ENCODE assay signal across 9 mouse cellular contexts in the genomic region with DNA sequence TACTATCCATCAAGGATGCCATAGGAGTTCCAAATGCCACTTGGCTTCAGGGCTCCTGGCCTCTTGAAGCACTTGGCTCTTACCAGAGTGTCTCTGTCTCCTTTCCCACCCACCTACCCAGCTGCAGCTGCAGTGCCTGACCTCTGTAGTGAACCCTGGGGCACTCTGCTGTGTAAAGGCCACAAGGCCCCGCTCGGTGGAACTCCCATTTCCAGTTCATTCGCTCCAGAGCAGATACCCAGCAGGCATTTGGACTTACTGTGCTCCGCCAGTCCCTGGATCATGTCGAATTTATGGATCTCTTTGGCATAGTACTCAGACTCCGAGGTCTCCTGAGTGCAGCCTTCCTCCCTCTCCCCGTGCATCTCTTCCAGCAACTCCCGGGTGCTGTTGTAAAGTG. TPM values are rescaled to one million over a fixed set of nuclear protein-coding genes. Genes with fewer than 3 reads are reported as not detected.
DNase-seq lines count a peak whose midpoint lies in the region; ATAC-seq and TF ChIP-seq lines count a peak whose summit lies in the region.
"Had no signal": no experiment of that assay in that cellular context is flagged by ENCODE, and none has a peak within 500 bp of the region (broad histone marks: within the 10 kb centered on the region; RNA-seq: fewer than 3 reads in every experiment).

No protein-coding gene starts in this region.

- H3K36me3 ChIP-seq in kidney, embryonic 14.5 days (ENCODE audit: control insufficient read depth, insufficient read depth, low read length), result no peaks in the 10 kb centered on the region
- H3K36me3 ChIP-seq in heart, embryonic 14.5 days (ENCODE audit: control insufficient read depth, insufficient read depth, low read length), result no peaks in the 10 kb centered on the region
- H3K36me3 ChIP-seq in lung, postnatal 0 days (ENCODE audit: insufficient read depth, low read length), result no peaks in the 10 kb centered on the region

- 0 out of 2 replicates have a peak, but pooled peaks cover 2% of the 10 kb centered on the region for H3K27me3 ChIP-seq in kidney, embryonic 14.5 days (ENCODE audit: control insufficient read depth, insufficient read depth, low read length)
- no peaks in the 10 kb centered on the region for H3K27me3 ChIP-seq in heart, embryonic 14.5 days (ENCODE audit: control insufficient read depth, insufficient read depth, low read length)
- no peaks in the 10 kb centered on the region for H3K27me3 ChIP-seq in lung, postnatal 0 days (replicated peaks; ENCODE audit: insufficient read depth, low read length)

- no peak for TF ChIP-seq EP300 in lung, postnatal 0 days (IDR thresholded peaks at IDR 0.05)

- H3K27ac ChIP-seq in kidney, embryonic 14.5 days (ENCODE audit: low read depth, low read length), result no peak overlapping the region
- peak overlapping the region in 1 of 2 experiments; percentile 94; a peak in 2 of 4 replicates for H3K27ac ChIP-seq in heart, embryonic 14.5 days (replicated peaks in 1 of 2; ENCODE audit: control insufficient read depth in 1 of 2, insufficient read depth in 1 of 2, low read depth in 2 of 2, low read length in 2 of 2)
- no peak overlapping the region for H3K27ac ChIP-seq in lung, postnatal 0 days (ENCODE audit: low read length)

- peak overlapping the region; percentile 62 for H3K4me3 ChIP-seq in kidney, embryonic 14.5 days (ENCODE audit: low read length)
- peak overlapping the region; percentile 51 to 72 for H3K4me3 ChIP-seq in heart, embryonic 14.5 days (ENCODE audit: control insufficient read depth in 1 of 2, insufficient read depth in 1 of 2, low read depth in 1 of 2, low read length in 2 of 2)
- peak overlapping the region; percentile 54 for H3K4me3 ChIP-seq in lung, postnatal 0 days (ENCODE audit: low read depth, low read length)
- H3K4me3 ChIP-seq: erythroblast, embryonic 14.5 days had no signal

- DNase-seq in kidney, adult 11 months, result no peak
- DNase-seq in cerebellum, adult 9-11 months, result peak; percentile 63
- peak; percentile 22 for DNase-seq in lung, postnatal 0 days (ENCODE audit: low spot score)
- no peak for DNase-seq in spleen, postnatal 4 days (ENCODE audit: low spot score in 2 of 2)

- no peaks in the 10 kb centered on the region for H3K9me3 ChIP-seq in kidney, embryonic 14.5 days (ENCODE audit: control insufficient read depth, low read length)
- no peaks in the 10 kb centered on the region for H3K9me3 ChIP-seq in heart, embryonic 14.5 days (ENCODE audit: control insufficient read depth, low read length)
- no peaks in the 10 kb centered on the region for H3K9me3 ChIP-seq in lung, postnatal 0 days (ENCODE audit: low read length)

- ATAC-seq in kidney, embryonic 14.5 days (ENCODE audit: low FRiP score, low TSS enrichment), result no peak
- ATAC-seq in heart, embryonic 14.5 days (ENCODE audit: insufficient number of reproducible peaks, insufficient read depth, low FRiP score, low read depth), result no peak
- ATAC-seq in lung, postnatal 0 days, result no peak
- no peak for ATAC-seq in inflammation-experienced regulatory T-cells, adult 6 months
- ATAC-seq in erythroid progenitor cell, adult 5-6 weeks (replicated peaks; ENCODE audit: low FRiP score, poor library complexity, severe bottlenecking), result no peak

- 6% methylated on average over 8 of the region's 8 CpGs for WGBS in kidney, embryonic 14.5 days
- WGBS in heart, embryonic 14.5 days, result 43% methylated on average over 8 of the region's 8 CpGs
- 37% methylated on average over 8 of the region's 8 CpGs for WGBS in lung, postnatal 0 days

- H3K4me2 ChIP-seq in kidney, embryonic 14.5 days (replicated peaks; ENCODE audit: low read depth, low read length), result peak overlapping the region; percentile 88
- H3K4me2 ChIP-seq in heart, embryonic 14.5 days (ENCODE audit: low read length), result peak overlapping the region; percentile 74
- peak overlapping the region; percentile 91 for H3K4me2 ChIP-seq in lung, postnatal 0 days (replicated peaks; ENCODE audit: low read depth, low read length)

- no peak for TF ChIP-seq CTCF in lung, postnatal 0 days (IDR thresholded peaks at IDR 0.05)

- peaks cover 18% of the 10 kb centered on the region for H3K4me1 ChIP-seq in kidney, embryonic 14.5 days (ENCODE audit: control insufficient read depth, insufficient read depth, low read length)
- peaks cover 10 to 28% of the 10 kb centered on the region in 2 experiments for H3K4me1 ChIP-seq in heart, embryonic 14.5 days (ENCODE audit: control insufficient read depth in 2 of 2, insufficient read depth in 2 of 2, low read length in 2 of 2)
- H3K4me1 ChIP-seq in lung, postnatal 0 days (ENCODE audit: insufficient read depth, low read depth, low read length), result peaks cover 11% of the 10 kb centered on the region; the same call in 1 of the 2 replicates

- H3K9ac ChIP-seq in kidney, embryonic 14.5 days (ENCODE audit: low read depth, low read length), result peak overlapping the region; percentile 70; the same call in 1 of the 2 replicates
- peak overlapping the region; percentile 78 for H3K9ac ChIP-seq in heart, embryonic 14.5 days (ENCODE audit: low read length)
- H3K9ac ChIP-seq in lung, postnatal 0 days (replicated peaks; ENCODE audit: low read depth), result peak overlapping the region; percentile 23; the same call in 1 of the 2 replicates

RNA-seq across cellular contexts. Expression of a gene that starts 1.5 kb away (rescaled TPM):
- polyA plus RNA-seq in kidney, embryonic 14.5 days (2014; fragmentation: Nextera tagmentation; extraction: Ambion mirVana), result 12.7 and 17.8 TPM in 2 replicates
- 14.7 and 15.1 TPM in 2 replicates for polyA plus RNA-seq in heart, embryonic 14.5 days (2014; fragmentation: Nextera tagmentation; extraction: Ambion mirVana)
- polyA plus RNA-seq in lung, postnatal 0 days (2015; fragmentation: Nextera tagmentation; extraction: Ambion mirVana), result 20.6 and 23.5 TPM in 2 replicates
- polyA plus RNA-seq in inflammation-experienced regulatory T-cells, adult 6 months (2017; shearing (Covaris generic)), result 1 to 10 TPM in 1 of 3 experiments, under 1 TPM in 2; 0.38 to 3.5 (median 0.62) TPM
- total RNA-seq in erythroid progenitor cell, adult 5-6 weeks (2015; ENCODE audit: low replicate concordance), result not detected in 2 replicates
- total RNA-seq in erythroid progenitor cell, adult 5-6 weeks (2017; ENCODE audit: low replicate concordance), result not detected in 2 replicates
- polyA plus RNA-seq: erythroblast, embryonic 14.5 days had no signal

RNA-seq across cellular contexts. Expression of a gene that starts 5.0 kb away (rescaled TPM):
- 77.0 and 87.9 TPM in 2 replicates for polyA plus RNA-seq in kidney, embryonic 14.5 days (2014; fragmentation: Nextera tagmentation; extraction: Ambion mirVana)
- polyA plus RNA-seq in heart, embryonic 14.5 days (2014; fragmentation: Nextera tagmentation; extraction: Ambion mirVana), result 142 and 149 TPM in 2 replicates
- polyA plus RNA-seq in lung, postnatal 0 days (2015; fragmentation: Nextera tagmentation; extraction: Ambion mirVana), result 127 and 141 TPM in 2 replicates
- 1 to 10 TPM; 5.0 to 7.1 (median 6.8) TPM for polyA plus RNA-seq in inflammation-experienced regulatory T-cells, adult 6 months (2017; shearing (Covaris generic))
- total RNA-seq in erythroid progenitor cell, adult 5-6 weeks (2015; ENCODE audit: low replicate concordance), result not detected in 2 replicates
- total RNA-seq in erythroid progenitor cell, adult 5-6 weeks (2017; ENCODE audit: low replicate concordance), result not detected in 2 replicates
- polyA plus RNA-seq: erythroblast, embryonic 14.5 days had no signal

Comparison
In these comparisons a context has a peak if more than half of its experiments do, and no peak if none do; other contexts are left out.
1. H3K9ac ChIP-seq: peak in every context shown above with its lines; median percentile 78 in heart, embryonic 14.5 days; 70 in kidney, embryonic 14.5 days; 23 in lung, postnatal 0 days.
2. DNase-seq: peak in cerebellum, adult 9-11 months (single experiment) and lung, postnatal 0 days (single experiment); none in kidney, adult 11 months (single experiment) and spleen, postnatal 4 days (0 of 2).
3. Peak in every context shown above with its lines, with median percentiles within 50 percentile points of each other: H3K4me2 ChIP-seq and H3K4me3 ChIP-seq.